Comparison of ENCODE assay signal across 11 mouse cellular contexts in the genomic region with DNA sequence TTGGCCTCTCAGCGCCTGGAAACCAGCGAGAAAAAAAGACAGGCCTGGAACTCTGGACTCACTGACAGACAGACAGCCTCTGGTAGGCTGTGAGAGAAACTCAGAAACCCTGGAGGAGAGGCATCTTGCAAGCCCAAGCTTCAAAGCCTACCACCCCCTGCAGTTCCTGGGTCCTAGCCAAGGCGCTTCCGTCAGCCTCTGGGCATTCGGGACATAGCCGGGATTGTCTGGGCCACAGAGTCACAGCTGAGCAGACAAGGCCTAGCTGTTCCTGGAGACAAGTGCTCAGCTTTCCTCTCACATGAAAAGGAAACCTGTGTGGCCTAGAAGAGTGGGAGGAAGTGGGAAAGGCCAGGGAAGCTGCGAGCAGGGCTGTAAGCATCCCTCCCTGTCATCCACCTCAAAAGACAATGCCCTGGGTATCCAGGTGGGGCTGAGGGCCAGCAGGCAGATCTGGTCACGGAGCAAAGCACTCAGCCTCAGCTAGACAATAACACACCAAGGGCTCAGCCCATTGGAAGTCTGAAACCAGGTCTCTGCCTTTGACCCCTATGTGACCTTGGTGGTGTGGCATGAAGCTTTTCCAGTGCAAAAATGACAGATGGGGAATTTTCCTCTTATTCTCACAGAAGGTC. TPM values are rescaled to one million over a fixed set of nuclear protein-coding genes. Genes with fewer than 3 reads are reported as not detected.
A peak's percentile ranks its signal among the peaks of the same experiment; 100 is the strongest.
DNase-seq lines count a peak whose midpoint lies in the region; ATAC-seq and TF ChIP-seq lines count a peak whose summit lies in the region.
"Had no signal": no experiment of that assay in that cellular context is flagged by ENCODE, and none has a peak within 500 bp of the region (broad histone marks: within the 10 kb centered on the region; RNA-seq: fewer than 3 reads in every experiment).

No protein-coding gene starts in this region.

- H3K4me1 ChIP-seq in midbrain, postnatal 0 days (ENCODE audit: insufficient read depth, low read length): no peaks in the 10 kb centered on the region
- no peaks in the 10 kb centered on the region for H3K4me1 ChIP-seq in heart, adult 2 months (ENCODE audit: control insufficient read depth, insufficient read depth, low read length)

- TF ChIP-seq EP300 in heart, adult 2 months (IDR thresholded peaks at IDR 0.05; ENCODE audit: insufficient read depth, low read depth, low read length): no peak

- WGBS in midbrain, postnatal 0 days: 41% methylated on average over 8 of the region's 8 CpGs
- WGBS in heart, adult 2 months: 58% methylated on average over 8 of the region's 8 CpGs

- H3K4me3 ChIP-seq in midbrain, postnatal 0 days (ENCODE audit: low read depth, low read length): no peak overlapping the region
- no peak overlapping the region for H3K4me3 ChIP-seq in heart, adult 2 months

- intact Hi-C loops in gastrocnemius, postnatal 14 days (cut with DNase I; ENCODE audit: low total_unique reads): no loop called here
- intact Hi-C loops in heart, adult 2 months (cut with DNase I): no loop called here

- no peak for TF ChIP-seq CTCF in midbrain, postnatal 0 days (IDR thresholded peaks at IDR 0.05)
- TF ChIP-seq CTCF in heart, adult 2 months (IDR thresholded peaks at IDR 0.05): no peak

- no peaks in the 10 kb centered on the region for H3K9me3 ChIP-seq in midbrain, postnatal 0 days (ENCODE audit: low read length)

- peak; percentile 9 for DNase-seq in gastrocnemius, postnatal 14 days
- no peak for DNase-seq in gastrocnemius, adult 8-10 months (ENCODE audit: low spot score in 2 of 2)
- DNase-seq in cerebellum, postnatal 25 days: peak; percentile 49 to 73
- peak; percentile 59 for DNase-seq in kidney, adult 9 months
- DNase-seq in midbrain, postnatal 0 days (ENCODE audit: low spot score): peak; percentile 83
- no peak for DNase-seq in urinary bladder, postnatal 4 days (ENCODE audit: low spot score in 2 of 2)
- no peak for DNase-seq in adrenal gland, adult 8-10 months
- DNase-seq in heart, adult 2 months: no peak

- no peaks in the 10 kb centered on the region for H3K79me2 ChIP-seq in heart, adult 2 months (replicated peaks; ENCODE audit: control insufficient read depth, insufficient read depth, low read length)

- no peak overlapping the region; the same call in 1 of the 2 replicates for H3K27ac ChIP-seq in midbrain, postnatal 0 days (ENCODE audit: low read depth, low read length)
- H3K27ac ChIP-seq in heart, adult 2 months: no peak overlapping the region
- H3K27ac ChIP-seq: macrophage had no signal

- no peaks in the 10 kb centered on the region; the same call in 1 of the 2 replicates for H3K36me3 ChIP-seq in midbrain, postnatal 0 days (ENCODE audit: insufficient read depth, low read length)
- H3K36me3 ChIP-seq in heart, adult 2 months (ENCODE audit: control insufficient read depth, insufficient read depth, low read length): no peaks in the 10 kb centered on the region

- H3K4me2 ChIP-seq in midbrain, postnatal 0 days (ENCODE audit: low read depth, low read length, poor library complexity, severe bottlenecking): no peak overlapping the region

- TF ChIP-seq POLR2A in heart, adult 2 months (IDR thresholded peaks at IDR 0.05; ENCODE audit: insufficient read depth, low read depth, low read length): no peak

- H3K9ac ChIP-seq in midbrain, postnatal 0 days (replicated peaks; ENCODE audit: low read length, poor library complexity, severe bottlenecking): no peak overlapping the region
- H3K9ac ChIP-seq in heart, adult 2 months (ENCODE audit: low read depth, low read length): no peak overlapping the region

- ATAC-seq in midbrain, postnatal 0 days (ENCODE audit: low FRiP score): peak; percentile 78

- no peaks in the 10 kb centered on the region for H3K27me3 ChIP-seq in midbrain, postnatal 0 days (ENCODE audit: insufficient read depth, low read length)
- H3K27me3 ChIP-seq in heart, adult 2 months (ENCODE audit: control insufficient read depth, insufficient read depth, low read length): no peaks in the 10 kb centered on the region

RNA-seq across cellular contexts. Expression of gene Vstm2b, which starts 13.2 kb away (rescaled TPM):
- total RNA-seq in gastrocnemius, postnatal 14 days (2021): under 1 TPM; 0.11 to 0.27 TPM
- total RNA-seq in gastrocnemius, adult 8-10 months (2022): under 1 TPM in 2 of 4 experiments, not detected in 2; 0.29 to 0.34 TPM
- 82.7 and 102 TPM in 2 replicates for total RNA-seq in midbrain, postnatal 0 days (2014; rRNA removed)
- polyA plus RNA-seq in midbrain, postnatal 0 days (2015; fragmentation: Nextera tagmentation; extraction: Ambion mirVana): 30.4 and 31.1 TPM in 2 replicates
- 1 to 10 TPM in 3 of 4 experiments, under 1 TPM in 1; 0.58 to 1.8 (median 1.5) TPM for total RNA-seq in adrenal gland, adult 8-10 months (2022)
- total RNA-seq in heart, adult 2 months (2021): under 1 TPM in 1 of 2 experiments, not detected in 1; 0.11 TPM
- polyA plus RNA-seq in heart, adult 2 months (2012; rRNA removed): 0.18 and 0.25 TPM in 2 replicates
- total RNA-seq: hematopoietic stem cell, adult 5-6 weeks had no signal
- polyA plus RNA-seq: C2C12, macrophage had no signal

Comparison
In these comparisons a context has a peak if more than half of its experiments do, and no peak if none do; other contexts are left out.
1. DNase-seq: peak in gastrocnemius, postnatal 14 days (single experiment), cerebellum, postnatal 25 days (2 of 2), kidney, adult 9 months (single experiment) and midbrain, postnatal 0 days (single experiment); none in gastrocnemius, adult 8-10 months (0 of 2), urinary bladder, postnatal 4 days (0 of 2), adrenal gland, adult 8-10 months (single experiment) and heart, adult 2 months (0 of 2).
2. RNA of gene Vstm2b, which starts 13.2 kb away (total RNA-seq): 82.7 to 102 TPM in midbrain, postnatal 0 days; 0.58 to 1.8 TPM in adrenal gland, adult 8-10 months, 0.29 to 0.34 TPM in gastrocnemius, adult 8-10 months, 0.11 to 0.27 TPM in gastrocnemius, postnatal 14 days and 0.11 TPM in heart, adult 2 months; every median in the first group is over 10 times any median in the second.